Mouse (Mus musculus): ENCODE measurements around the gene C8a. TPM values are rescaled to one million over a fixed set of nuclear protein-coding genes. Genes with fewer than 3 reads are reported as not detected.

Gene C8a
- polyA plus RNA-seq, 1 experiment from 2014 or later, result 9.9 TPM

DNA sequence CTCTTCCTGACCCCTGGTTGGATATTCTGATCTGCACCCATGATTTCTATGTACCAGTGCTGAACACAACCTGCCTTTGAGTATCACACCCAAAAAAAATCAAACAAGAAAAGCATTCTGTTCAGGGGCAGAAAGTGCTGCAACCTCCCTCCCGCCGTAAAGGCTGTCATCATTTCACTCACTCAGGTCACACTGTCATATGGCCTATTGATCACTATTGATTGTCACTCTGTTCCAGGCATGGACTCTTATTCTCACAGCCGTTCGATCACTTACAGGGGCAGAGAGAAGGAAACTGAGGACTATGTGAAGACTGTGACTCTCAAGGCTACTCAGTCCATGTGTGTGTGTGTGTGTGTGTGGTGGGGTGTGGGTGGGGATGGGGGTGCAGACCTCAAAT lies 108.0 kb downstream of the C8a start:
- Histone ChIP-seq H3K27me3 (no peaks in the 10 kb centered on the region), H3K4me1 (replicated peaks) (0 out of 2 replicates have a peak, but pooled peaks cover 5% of the 10 kb centered on the region), H3K36me3 (replicated peaks) (no peaks in the 10 kb centered on the region), H3K9me3 (replicated peaks) (no peaks in the 10 kb centered on the region), H3K27ac (replicated peaks) (no peak overlapping the region), H3K4me2 (no peak overlapping the region; the same call in 1 of the 2 replicates), H3K9ac (no peak overlapping the region), H3K4me3 (replicated peaks) (no peak overlapping the region)
- 61% methylated on average over 4 of the region's 4 CpGs for WGBS (ENCODE audit: insufficient replicate concordance)
- ATAC-seq (ENCODE audit: insufficient read depth), result no peak

DNA sequence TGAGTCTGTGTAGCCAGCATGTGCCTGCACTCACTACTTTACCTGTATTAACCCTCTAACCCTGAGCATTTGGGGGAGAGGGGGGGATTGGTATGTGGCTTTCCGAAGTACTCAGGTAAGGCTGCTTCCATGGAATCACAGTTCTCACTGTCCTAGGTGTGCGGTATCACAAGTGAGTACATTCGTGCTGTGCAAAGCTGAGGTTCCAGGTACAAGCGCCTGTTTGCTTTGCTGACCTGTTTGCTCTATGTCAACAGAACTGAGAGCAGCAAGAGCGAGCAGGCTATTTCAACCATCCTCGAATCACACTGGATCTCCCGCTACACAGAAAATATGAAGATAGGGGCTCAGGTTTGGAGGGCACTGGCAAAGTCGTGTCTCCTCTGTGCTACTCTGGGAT lies 110.1 kb downstream of the C8a start, which contains the start of gene C8b:
C8b (plus strand) TSS at position 253 of the 400 bp plus-strand sequence.
- H3K4me3 ChIP-seq (replicated peaks), result peak within 1 kb of the TSS; percentile 29
- ATAC-seq (ENCODE audit: insufficient read depth), result peak; percentile 74
- peak within 1 kb of the TSS; percentile 23; the same call in 1 of the 2 replicates for H3K4me2 ChIP-seq
- no peaks in the 10 kb centered on the region for H3K27me3 ChIP-seq
- H3K4me1 ChIP-seq (replicated peaks), result 0 out of 2 replicates have a peak, but pooled peaks cover 5% of the 10 kb centered on the region
- H3K9ac ChIP-seq, result no peak within 1 kb of the TSS
- H3K36me3 ChIP-seq (replicated peaks), result no peaks in the 10 kb centered on the region
- H3K27ac ChIP-seq (replicated peaks), result peak within 1 kb of the TSS; percentile 57
- no peaks in the 10 kb centered on the region; the same call in 1 of the 2 replicates for H3K9me3 ChIP-seq (replicated peaks)
- WGBS (ENCODE audit: insufficient replicate concordance), result 63% methylated on average over 8 of the region's 8 CpGs

Other genes with a start within 250 kb of the C8a start
- gene C8b, start 110.1 kb downstream of the C8a start, polyA plus RNA-seq (2015; fragmentation: Nextera tagmentation; extraction: Ambion mirVana), result 48.5 and 62.8 TPM in 2 replicates
- gene Gm17662, start 19.1 kb downstream of the C8a start, polyA plus RNA-seq (2015; fragmentation: Nextera tagmentation; extraction: Ambion mirVana), result not detected in 2 replicates
- gene Fyb2, start 37.1 kb upstream of the C8a start, polyA plus RNA-seq (2015; fragmentation: Nextera tagmentation; extraction: Ambion mirVana), result 0.09 and 0.15 TPM in 2 replicates
- gene Prkaa2, start 233.5 kb upstream of the C8a start, polyA plus RNA-seq (2015; fragmentation: Nextera tagmentation; extraction: Ambion mirVana), result 0.50 and 0.52 TPM in 2 replicates